Mouse (Mus musculus) G1E (cell line): ENCODE data around the gene Anxa3. TPM values are rescaled to one million over a fixed set of nuclear protein-coding genes. Genes with fewer than 3 reads are reported as not detected.
A peak's percentile ranks its signal among the peaks of the same experiment; 100 is the strongest.

ENCODE experiments used
- ATAC-seq: 2 replicates; pipeline ENCODE4 v1.8.0; 2016; ENCODE audit warnings: mild to moderate bottlenecking; ENCODE audit not compliant: insufficient number of reproducible peaks, poor library complexity, low FRiP score, severe bottlenecking; ENCODE audit errors: extremely low read depth
- DNase-seq: peaks from one replicate; pipeline ENCODE4 v3.0.0; 2012; ENCODE audit warnings: low spot score
- H3K27me3 ChIP-seq: 2 replicates; pipeline ENCODE4 v1.6.1; 2012; ENCODE audit warnings: mild to moderate bottlenecking, low read length, inconsistent platforms; ENCODE audit not compliant: insufficient read depth
- H3K36me3 ChIP-seq: replicated peaks from 2 replicates; pipeline ENCODE3; 2012; ENCODE audit warnings: mild to moderate bottlenecking, inconsistent platforms
- H3K4me1 ChIP-seq: 2 replicates; pipeline ENCODE4 v1.6.1; 2012; ENCODE audit warnings: low read depth, low read length, inconsistent platforms, mixed read lengths; ENCODE audit not compliant: insufficient read depth
- H3K4me3 ChIP-seq: 2 replicates; pipeline ENCODE4 v1.5.1; 2012; ENCODE audit warnings: low read depth, mild to moderate bottlenecking, inconsistent platforms, low read length, moderate library complexity, mixed read lengths
- H3K9me3 ChIP-seq: replicated peaks from 2 replicates; pipeline ENCODE4 v1.6.1; 2012; ENCODE audit warnings: inconsistent platforms
- CTCF ChIP-seq: IDR thresholded peaks from 2 replicates; pipeline ENCODE4 v1.5.1; 2012; ENCODE audit warnings: low read depth, low read length, inconsistent platforms, mixed read lengths
- GATA1 ChIP-seq: IDR thresholded peaks from 2 replicates; pipeline ENCODE4 v1.6.1; 2012; ENCODE audit warnings: borderline replicate concordance, low read length, inconsistent platforms, mixed read lengths
- GATA2 ChIP-seq: IDR thresholded peaks from 2 replicates; pipeline ENCODE4 v1.6.1; 2012; ENCODE audit warnings: low read depth, low read length, inconsistent platforms, borderline replicate concordance
- POLR2AphosphoS5 ChIP-seq: IDR thresholded peaks from 2 replicates; pipeline ENCODE4 v1.6.1; 2012; ENCODE audit warnings: low read depth, low read length, inconsistent platforms; ENCODE audit not compliant: insufficient replicate concordance
- TAL1 ChIP-seq: conservative IDR thresholded peaks from 2 replicates; pipeline ENCODE4 v1.6.1; 2012; ENCODE audit warnings: low read depth, low read length, inconsistent platforms, mixed read lengths
- polyA plus RNA-seq: library from polyadenylated mRNA; stranded (reverse); fragments of >175 nt; gene quantifications from 2 replicates; pipeline ENCODE4 v1.2.3, GENCODE M21; 2012
- total RNA-seq, 2 experiments: library from RNA; stranded (forward) in 1 of 2; stranded (reverse) in 1 of 2; fragments of 200-1000 nt in 1 of 2; fragments of >200 nt in 1 of 2; fragmentation: Nextera tagmentation in 1 of 2; gene quantifications; 2 replicates each; pipeline ENCODE4 v1.2.3; 2014 to 2017

The Anxa3 gene
- total and polyA plus RNA-seq, 3 experiments = 2.3 TPM; not detected in 2

DNA sequence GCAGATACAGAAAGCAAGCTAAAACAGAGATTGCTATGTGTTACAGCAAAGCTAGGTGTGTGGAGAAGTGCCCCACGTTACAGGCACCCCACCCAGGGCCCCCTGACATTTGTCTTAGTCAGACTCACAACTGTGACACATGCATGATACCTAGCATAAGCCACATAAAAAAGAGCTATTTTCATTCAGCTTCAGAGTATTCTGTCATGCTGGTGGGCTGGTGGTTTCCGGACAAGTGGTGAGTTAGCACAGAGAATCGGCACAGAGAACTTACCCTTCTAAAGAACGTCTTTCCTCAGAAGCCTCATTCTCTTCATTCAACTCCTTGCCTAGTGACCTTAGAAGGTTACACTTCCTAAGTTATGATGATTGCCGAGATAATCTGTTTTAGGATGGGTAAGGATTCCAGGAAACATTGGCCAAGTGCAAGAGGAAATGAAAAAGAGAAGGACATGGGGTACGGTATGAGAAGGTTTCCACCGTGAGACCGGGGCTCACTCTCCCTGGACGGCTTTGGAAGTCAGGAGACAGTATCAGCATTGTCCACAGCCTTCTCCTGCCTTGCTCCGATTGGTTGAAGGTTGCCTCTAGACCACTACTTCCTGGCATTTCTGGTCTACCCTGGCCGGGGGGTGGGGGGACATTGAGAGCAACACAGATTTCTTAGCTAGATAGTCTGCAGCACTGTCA lies 85.9 kb downstream of the Anxa3 start:
- H3K36me3 ChIP-seq = no peaks in the 10 kb centered on the region
- DNase-seq (no peak), ATAC-seq (no peak)
- H3K27me3 ChIP-seq = no peaks in the 10 kb centered on the region
- peaks cover 45% of the 10 kb centered on the region for H3K4me1 ChIP-seq
- peaks cover 3% of the 10 kb centered on the region for H3K9me3 ChIP-seq
- no peak overlapping the region for H3K4me3 ChIP-seq
- TF ChIP-seq CTCF (no peak), GATA1 (no peak), POLR2AphosphoS5 (no peak), GATA2 (no peak)

DNA sequence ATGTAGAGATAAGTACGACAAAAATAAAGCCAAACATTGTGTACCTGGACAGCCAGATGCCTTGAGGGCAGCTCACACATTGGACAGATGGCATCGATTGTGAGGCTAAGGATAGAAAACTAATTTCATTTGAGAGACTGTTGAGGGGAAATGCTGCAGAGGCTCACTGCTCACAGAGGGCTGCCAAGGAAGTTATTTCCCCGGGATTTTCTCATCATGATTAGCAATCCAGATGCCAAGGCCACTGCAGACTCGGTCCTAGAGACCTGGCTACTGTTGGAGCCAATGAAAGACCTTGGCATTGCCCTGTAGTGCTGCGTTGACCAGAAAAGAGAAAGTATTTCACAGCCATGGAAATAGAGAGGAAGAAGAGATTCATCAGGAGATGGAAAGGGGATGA lies 87.1 kb downstream of the Anxa3 start:
- no peak for DNase-seq
- Histone ChIP-seq H3K4me1 (peaks cover 56% of the 10 kb centered on the region), H3K4me3 (no peak overlapping the region), H3K36me3 (no peaks in the 10 kb centered on the region), H3K9me3 (peaks cover 3% of the 10 kb centered on the region), H3K27me3 (no peaks in the 10 kb centered on the region)
- no peak for TF ChIP-seq GATA1
- no peak for TF ChIP-seq GATA2
- no peak for ATAC-seq

DNA sequence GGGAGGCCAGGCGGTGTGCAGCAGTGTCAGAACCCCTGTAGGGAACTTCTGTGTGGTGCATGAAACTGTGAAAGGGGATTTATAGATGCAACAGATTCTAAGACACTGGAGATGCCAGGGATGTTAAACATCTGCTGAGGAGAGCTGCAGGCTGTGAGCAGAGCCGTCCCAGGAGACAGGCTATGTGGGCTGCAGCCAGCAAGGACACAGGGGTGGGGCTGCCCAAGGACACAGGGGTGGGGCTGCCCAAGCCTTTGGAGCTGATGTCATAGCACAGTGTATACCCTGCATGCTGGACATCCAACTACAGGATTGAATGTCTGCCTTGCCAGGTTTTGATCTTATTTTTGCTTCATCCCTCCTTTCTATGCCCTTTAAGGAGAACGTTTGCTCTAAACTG lies 88.0 kb downstream of the Anxa3 start:
- no peak for ATAC-seq
- TF ChIP-seq GATA2 = no peak
- no peak for TF ChIP-seq POLR2AphosphoS5
- TF ChIP-seq GATA1 = no peak
- TF ChIP-seq CTCF = no peak
- no peak for TF ChIP-seq TAL1
- Histone ChIP-seq H3K9me3 (peaks cover 3% of the 10 kb centered on the region), H3K27me3 (no peaks in the 10 kb centered on the region), H3K36me3 (no peaks in the 10 kb centered on the region), H3K4me3 (no peak overlapping the region), H3K4me1 (peaks cover 65% of the 10 kb centered on the region)
- no peak for DNase-seq

DNA sequence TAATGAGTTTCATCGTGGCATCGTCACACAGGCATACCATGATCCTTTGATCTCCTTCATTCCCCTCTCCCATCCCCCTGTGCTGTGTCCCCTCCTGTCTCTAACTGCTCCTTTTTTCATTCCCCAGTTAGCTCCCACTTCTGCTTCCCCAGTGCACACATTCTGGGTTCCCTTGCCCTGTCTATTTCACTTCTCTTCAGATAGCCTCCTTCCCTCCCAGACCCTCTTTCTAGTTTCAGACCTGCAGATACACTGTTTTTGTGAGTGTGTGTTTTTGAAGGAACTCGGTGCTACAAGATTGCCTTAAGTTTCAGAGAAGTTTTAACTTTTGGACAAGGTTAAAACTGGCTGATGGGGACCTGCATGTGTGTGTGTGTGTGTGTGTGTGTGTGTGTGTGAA lies 88.5 kb downstream of the Anxa3 start:
- Histone ChIP-seq H3K4me3 (no peak overlapping the region), H3K4me1 (peaks cover 67% of the 10 kb centered on the region), H3K36me3 (no peaks in the 10 kb centered on the region), H3K9me3 (peaks cover 3% of the 10 kb centered on the region), H3K27me3 (no peaks in the 10 kb centered on the region)
- no peak for ATAC-seq
- DNase-seq = no peak
- no peak for TF ChIP-seq CTCF
- TF ChIP-seq GATA2 = no peak
- no peak for TF ChIP-seq GATA1
- TF ChIP-seq POLR2AphosphoS5 = no peak

DNA sequence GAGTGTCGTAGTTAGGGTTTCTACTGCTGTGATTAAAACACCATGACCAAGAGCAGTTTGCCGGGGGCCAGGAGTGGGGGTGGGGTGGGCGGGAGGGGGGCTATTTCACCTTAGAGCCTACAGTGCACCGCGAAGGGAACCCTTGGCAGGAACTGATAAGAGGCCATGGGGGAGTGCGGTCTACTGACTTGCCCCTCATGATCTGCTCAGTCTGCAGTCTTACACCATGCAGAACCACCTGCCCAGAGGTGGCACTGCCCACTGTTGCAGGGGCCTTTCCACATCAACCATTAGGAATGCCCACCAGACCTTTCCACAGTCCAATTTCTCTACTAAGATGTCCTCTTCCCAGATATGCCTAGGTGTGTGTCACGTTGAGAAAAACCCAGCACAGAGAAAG lies 92.1 kb downstream of the Anxa3 start:
- Histone ChIP-seq H3K4me3 (peak overlapping the region; percentile 55; the same call in 1 of the 2 replicates), H3K36me3 (no peaks in the 10 kb centered on the region), H3K4me1 (peaks cover 66% of the 10 kb centered on the region), H3K9me3 (no peaks in the 10 kb centered on the region), H3K27me3 (no peaks in the 10 kb centered on the region)
- peak; percentile 15 for DNase-seq
- ATAC-seq = peak; percentile 85
- TF ChIP-seq GATA1 (no peak), TAL1 (peak; percentile 42; the same call in 1 of the 2 replicates)

DNA sequence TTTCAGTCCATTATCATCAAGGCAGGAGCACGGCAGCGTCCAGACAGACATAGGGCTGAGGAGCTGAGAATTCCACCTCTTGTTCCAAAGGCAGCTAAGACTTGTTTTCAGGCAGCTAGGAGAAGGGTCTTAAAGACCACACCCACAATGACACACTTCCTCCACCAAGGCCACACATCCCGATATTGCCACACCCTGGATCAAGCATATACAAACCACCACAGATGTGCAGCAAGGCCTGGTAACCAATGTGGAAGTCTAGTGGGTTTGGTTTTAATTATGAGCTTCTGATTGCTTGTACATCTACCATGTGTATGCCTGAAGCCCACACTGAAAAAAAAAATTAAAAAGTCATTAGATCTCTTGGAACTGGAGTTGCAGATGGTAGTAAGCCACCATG lies 95.3 kb downstream of the Anxa3 start:
- DNase-seq (no peak), ATAC-seq (no peak)
- Histone ChIP-seq H3K27me3 (no peaks in the 10 kb centered on the region), H3K4me3 (no peak overlapping the region), H3K9me3 (no peaks in the 10 kb centered on the region), H3K4me1 (peaks cover 40% of the 10 kb centered on the region), H3K36me3 (no peaks in the 10 kb centered on the region)
- TF ChIP-seq GATA1 (no peak), TAL1 (no peak)

DNA sequence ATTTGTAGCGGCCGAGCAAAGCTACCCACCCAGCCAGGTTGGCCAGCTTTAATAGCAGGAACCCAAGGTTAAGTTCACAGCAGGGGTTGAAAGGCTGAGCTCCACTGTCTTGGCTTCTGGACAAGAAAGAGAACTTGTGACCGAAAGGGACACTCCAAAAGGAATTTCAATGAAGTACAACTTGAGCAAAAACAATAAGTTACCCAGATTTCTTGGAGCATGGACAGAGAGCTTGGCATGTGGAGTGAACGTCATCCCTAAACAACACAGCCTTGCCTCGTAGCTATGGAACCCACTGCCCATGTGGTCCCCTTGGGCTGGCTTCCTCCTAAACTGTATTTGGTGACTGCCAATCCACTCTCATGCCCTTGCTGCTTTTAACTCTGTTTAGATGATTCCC lies 97.2 kb downstream of the Anxa3 start:
- H3K36me3 ChIP-seq = no peaks in the 10 kb centered on the region
- no peak overlapping the region for H3K4me3 ChIP-seq
- no peak for ATAC-seq
- no peak for DNase-seq
- H3K9me3 ChIP-seq = no peaks in the 10 kb centered on the region
- no peaks in the 10 kb centered on the region for H3K27me3 ChIP-seq
- TF ChIP-seq TAL1 = no peak
- no peak for TF ChIP-seq POLR2AphosphoS5
- no peak for TF ChIP-seq GATA1
- no peak for TF ChIP-seq GATA2
- TF ChIP-seq CTCF = no peak
- H3K4me1 ChIP-seq = peaks cover 25% of the 10 kb centered on the region

Other genes starting within 250 kb of the Anxa3 start
- gene Bmp2k, start 204.3 kb downstream of the Anxa3 start, total RNA-seq (2014; fragmentation: Nextera tagmentation) = 944 and 1,145 TPM in 2 replicates
- 341 and 380 TPM in 2 replicates for gene Bmp2k, start 204.3 kb downstream of the Anxa3 start, total RNA-seq (2017)
- 51.6 and 52.6 TPM in 2 replicates for gene Bmp2k, start 204.3 kb downstream of the Anxa3 start, polyA plus RNA-seq